Comparison of ENCODE assay signal across 8 mouse cellular contexts in the genomic region with DNA sequence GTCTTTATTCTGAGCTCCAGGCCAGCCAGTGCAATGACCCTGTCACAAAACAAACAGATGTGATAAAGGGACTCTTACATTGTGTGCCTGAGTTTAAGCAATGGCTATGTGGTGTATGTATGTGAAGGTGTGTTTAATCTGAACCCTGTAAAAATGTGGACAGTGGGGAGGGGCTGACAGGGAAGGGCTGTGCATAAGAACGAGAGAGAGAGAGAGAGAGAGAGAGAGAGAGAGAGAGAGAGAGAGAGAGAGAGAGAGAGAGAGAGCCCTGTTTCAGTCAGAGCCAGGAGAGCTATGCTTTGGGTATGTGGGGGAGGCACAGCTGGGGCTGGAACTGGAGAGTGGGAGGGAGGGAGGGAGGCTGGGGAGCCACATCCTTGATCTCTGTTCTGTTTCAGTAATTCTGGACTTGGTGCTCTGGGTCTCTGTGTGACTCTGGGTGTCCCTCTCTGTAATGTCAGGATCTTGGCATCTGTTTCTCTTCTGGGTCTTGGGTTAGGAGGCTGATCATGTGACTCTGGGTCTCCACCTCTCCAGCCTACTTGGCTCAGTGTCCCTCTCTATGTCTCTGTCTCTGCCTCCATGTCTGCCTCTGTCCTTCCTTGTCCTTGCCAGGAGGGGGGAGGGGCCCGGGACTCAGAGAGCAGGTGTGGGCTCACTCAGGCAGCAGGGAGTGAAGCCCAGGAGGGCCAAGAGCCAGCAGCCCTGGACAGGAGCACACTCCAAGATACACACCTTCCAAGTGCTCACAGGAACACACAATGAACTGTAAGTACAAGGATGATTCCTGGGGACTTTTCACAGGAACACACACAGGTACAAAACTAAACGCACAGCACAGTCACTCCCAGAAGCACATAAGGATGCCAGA. TPM values are rescaled to one million over a fixed set of nuclear protein-coding genes. Genes with fewer than 3 reads are reported as not detected.
A peak's percentile ranks its signal among the peaks of the same experiment; 100 is the strongest.
DNase-seq lines count a peak whose midpoint lies in the region; ATAC-seq and TF ChIP-seq lines count a peak whose summit lies in the region.

No protein-coding gene starts in this region.

- no peaks in the 10 kb centered on the region for H3K36me3 ChIP-seq in liver, adult 2 months (ENCODE audit: control insufficient read depth, insufficient read depth, low read length)
- H3K36me3 ChIP-seq in heart, adult 2 months (ENCODE audit: control insufficient read depth, insufficient read depth, low read length) = no peaks in the 10 kb centered on the region
- H3K36me3 ChIP-seq in intestine, postnatal 0 days (ENCODE audit: control insufficient read depth, insufficient read depth) = no peaks in the 10 kb centered on the region; the same call in 1 of the 2 replicates
- peaks cover 4% of the 10 kb centered on the region; the same call in 1 of the 2 replicates for H3K36me3 ChIP-seq in lung, embryonic 14.5 days (ENCODE audit: insufficient read depth)
- no peaks in the 10 kb centered on the region for H3K36me3 ChIP-seq in stomach, postnatal 0 days (ENCODE audit: control insufficient read depth, insufficient read depth, low read length)

- no peaks in the 10 kb centered on the region for H3K9me3 ChIP-seq in intestine, postnatal 0 days (ENCODE audit: control insufficient read depth)
- no peaks in the 10 kb centered on the region for H3K9me3 ChIP-seq in lung, embryonic 14.5 days (ENCODE audit: low read depth, low read length)
- H3K9me3 ChIP-seq in stomach, postnatal 0 days (ENCODE audit: control insufficient read depth, low read length) = no peaks in the 10 kb centered on the region

- TF ChIP-seq POLR2A in liver, adult 2 months (IDR thresholded peaks at IDR 0.05; ENCODE audit: extremely low read depth, insufficient read depth, low read length) = no peak
- TF ChIP-seq POLR2A in heart, adult 2 months (IDR thresholded peaks at IDR 0.05; ENCODE audit: insufficient read depth, low read depth, low read length) = peak; percentile 28; the same call in 1 of the 2 replicates

- H3K27ac ChIP-seq in liver, adult 2 months (replicated peaks; ENCODE audit: insufficient read depth, low read depth, low read length) = no peak overlapping the region
- H3K27ac ChIP-seq in heart, adult 2 months = peak overlapping the region; percentile 63
- peak overlapping the region; percentile 74 for H3K27ac ChIP-seq in intestine, postnatal 0 days (ENCODE audit: low read depth, low read length)
- H3K27ac ChIP-seq in lung, embryonic 14.5 days (ENCODE audit: low read depth) = peak overlapping the region; percentile 94
- peak overlapping the region; percentile 92 for H3K27ac ChIP-seq in stomach, postnatal 0 days (replicated peaks)

- H3K27me3 ChIP-seq in liver, adult 2 months (ENCODE audit: control insufficient read depth, insufficient read depth, low read length) = no peaks in the 10 kb centered on the region
- no peaks in the 10 kb centered on the region for H3K27me3 ChIP-seq in heart, adult 2 months (ENCODE audit: control insufficient read depth, insufficient read depth, low read length)
- no peaks in the 10 kb centered on the region for H3K27me3 ChIP-seq in intestine, postnatal 0 days (replicated peaks; ENCODE audit: control insufficient read depth, insufficient read depth, low read length)
- no peaks in the 10 kb centered on the region for H3K27me3 ChIP-seq in lung, embryonic 14.5 days (ENCODE audit: insufficient read depth, low read length)
- no peaks in the 10 kb centered on the region for H3K27me3 ChIP-seq in stomach, postnatal 0 days (ENCODE audit: control insufficient read depth, insufficient read depth, low read length)

- TF ChIP-seq CTCF in liver, adult 2 months (IDR thresholded peaks at IDR 0.05; ENCODE audit: low read depth, low read length) = no peak
- TF ChIP-seq CTCF in heart, adult 2 months (IDR thresholded peaks at IDR 0.05) = no peak
- TF ChIP-seq CTCF in intestine, postnatal 0 days (IDR thresholded peaks at IDR 0.05; ENCODE audit: low read depth) = no peak
- no peak for TF ChIP-seq CTCF in lung, embryonic 14.5 days (IDR thresholded peaks at IDR 0.05; ENCODE audit: low read depth)
- no peak for TF ChIP-seq CTCF in stomach, postnatal 0 days (IDR thresholded peaks at IDR 0.05; ENCODE audit: low read depth)

- 0 out of 2 replicates have a peak, but pooled peaks have one; percentile 71 for TF ChIP-seq EP300 in heart, adult 2 months (IDR thresholded peaks at IDR 0.05; ENCODE audit: insufficient read depth, low read depth, low read length)
- no peak for TF ChIP-seq EP300 in stomach, postnatal 0 days (optimal IDR thresholded peaks at IDR 0.05)

- ATAC-seq in intestine, postnatal 0 days = peak; percentile 36
- ATAC-seq in lung, embryonic 14.5 days (ENCODE audit: insufficient read depth) = peak; percentile 58
- ATAC-seq in stomach, postnatal 0 days (ENCODE audit: low FRiP score, low TSS enrichment) = peak; percentile 49

- WGBS in liver, adult 2 months = 4% methylated on average over 3 of the region's 3 CpGs
- WGBS in heart, adult 2 months = 7% methylated on average over 3 of the region's 3 CpGs
- 8% methylated on average over 3 of the region's 3 CpGs for whole genome bisulfite sequencing in intestine, postnatal 0 days
- WGBS in lung, embryonic 14.5 days = 14% methylated on average over 3 of the region's 3 CpGs
- 4% methylated on average over 3 of the region's 3 CpGs for WGBS in stomach, postnatal 0 days

- peak overlapping the region; percentile 87 for H3K4me2 ChIP-seq in intestine, postnatal 0 days (replicated peaks; ENCODE audit: low read depth)
- peak overlapping the region; percentile 90 for H3K4me2 ChIP-seq in lung, embryonic 14.5 days
- H3K4me2 ChIP-seq in stomach, postnatal 0 days (replicated peaks; ENCODE audit: low read depth) = peak overlapping the region; percentile 74

- H3K9ac ChIP-seq in liver, adult 2 months (ENCODE audit: low read depth, low read length) = no peak overlapping the region
- no peak overlapping the region; the same call in 1 of the 2 replicates for H3K9ac ChIP-seq in heart, adult 2 months (ENCODE audit: low read depth, low read length)
- H3K9ac ChIP-seq in intestine, postnatal 0 days (ENCODE audit: low read depth, low read length) = 0 out of 2 replicates have a peak overlapping the region, but pooled peaks have one; percentile 32
- H3K9ac ChIP-seq in lung, embryonic 14.5 days = peak overlapping the region; percentile 50
- peak overlapping the region; percentile 57 for H3K9ac ChIP-seq in stomach, postnatal 0 days (ENCODE audit: low read length)

- DNase-seq in liver, adult 2 months (ENCODE audit: extremely low read depth, low read depth, low spot score) = peak; percentile 78
- DNase-seq in liver = no peak
- peak; percentile 86 for DNase-seq in cerebellum, adult 9-11 months
- DNase-seq in heart, adult 2 months = peak; percentile 78 to 87
- DNase-seq in lung, embryonic 14.5 days = peak; percentile 75
- peak; percentile 82 for DNase-seq in stomach, postnatal 0 days (ENCODE audit: low spot score)
- no peak for DNase-seq in layer of hippocampus, adult 9-11 months

- peaks cover 14% of the 10 kb centered on the region for H3K4me1 ChIP-seq in liver, adult 2 months (ENCODE audit: control insufficient read depth, insufficient read depth, low read length)
- peaks cover 23% of the 10 kb centered on the region for H3K4me1 ChIP-seq in heart, adult 2 months (ENCODE audit: control insufficient read depth, insufficient read depth, low read length)
- peaks cover 17% of the 10 kb centered on the region for H3K4me1 ChIP-seq in intestine, postnatal 0 days (replicated peaks; ENCODE audit: control insufficient read depth, insufficient read depth, low read length)
- H3K4me1 ChIP-seq in lung, embryonic 14.5 days (ENCODE audit: insufficient read depth) = peaks cover 45% of the 10 kb centered on the region
- H3K4me1 ChIP-seq in stomach, postnatal 0 days (replicated peaks; ENCODE audit: control insufficient read depth, insufficient read depth) = peaks cover 21% of the 10 kb centered on the region

- H3K79me2 ChIP-seq in liver, adult 2 months (ENCODE audit: control insufficient read depth, insufficient read depth, low read length) = no peaks in the 10 kb centered on the region
- no peaks in the 10 kb centered on the region for H3K79me2 ChIP-seq in heart, adult 2 months (replicated peaks; ENCODE audit: control insufficient read depth, insufficient read depth, low read length)

- intact Hi-C loops in heart, adult 2 months (cut with DNase I) = no loop called here

- H3K4me3 ChIP-seq in liver, adult 2 months (ENCODE audit: insufficient read depth, low read depth, low read length) = no peak overlapping the region
- H3K4me3 ChIP-seq in heart, adult 2 months = peak overlapping the region; percentile 48
- peak overlapping the region; percentile 40 for H3K4me3 ChIP-seq in intestine, postnatal 0 days (ENCODE audit: low read depth, low read length)
- peak overlapping the region; percentile 38; the same call in 1 of the 2 replicates for H3K4me3 ChIP-seq in lung, embryonic 14.5 days (ENCODE audit: low read depth, low read length)
- H3K4me3 ChIP-seq in stomach, postnatal 0 days (ENCODE audit: low read depth, low read length) = peak overlapping the region; percentile 40

RNA-seq across cellular contexts. Expression of a gene that starts 46.1 kb away (rescaled TPM):
- total RNA-seq in liver, adult 2 months (2014; rRNA removed) = 6.0 and 10.7 TPM in 2 replicates
- 12.3 and 17.0 TPM in 2 replicates for polyA plus RNA-seq in liver, adult 2 months (2012; rRNA removed)
- 10 to 100 TPM; 77.5 to 83.8 TPM for total RNA-seq in heart, adult 2 months (2021)
- 34.6 and 39.7 TPM in 2 replicates for polyA plus RNA-seq in heart, adult 2 months (2012; rRNA removed)
- 64.6 and 68.4 TPM in 2 replicates for polyA plus RNA-seq in intestine, postnatal 0 days (2015; fragmentation: Nextera tagmentation; extraction: Ambion mirVana)
- 96.3 and 101 TPM in 2 replicates for polyA plus RNA-seq in lung, embryonic 14.5 days (2014; fragmentation: Nextera tagmentation; extraction: Ambion mirVana)
- polyA plus RNA-seq in stomach, postnatal 0 days (2015; fragmentation: Nextera tagmentation; extraction: Ambion mirVana) = 71.4 and 84.2 TPM in 2 replicates

Comparison
In these comparisons a context has a peak if more than half of its experiments do, and no peak if none do; other contexts are left out.
1. DNase-seq: peak in liver, adult 2 months (single experiment), cerebellum, adult 9-11 months (single experiment), heart, adult 2 months (2 of 2), lung, embryonic 14.5 days (single experiment) and stomach, postnatal 0 days (single experiment); none in liver (single experiment) and layer of hippocampus, adult 9-11 months (single experiment).
2. H3K9ac ChIP-seq: peak in intestine, postnatal 0 days (single experiment), lung, embryonic 14.5 days (single experiment) and stomach, postnatal 0 days (single experiment); none in liver, adult 2 months (single experiment) and heart, adult 2 months (single experiment).
3. Peak in every context shown above with its lines, with median percentiles within 50 percentile points of each other: ATAC-seq and H3K4me2 ChIP-seq.